ENCODE assay signal across 8 mouse cellular contexts in genomic region chr9:58275115-58275774, GRCm38 (mm10). TPM values are rescaled to one million over a fixed set of nuclear protein-coding genes. Genes with fewer than 3 reads are reported as not detected.
DNase-seq lines count a peak whose midpoint lies in the region; ATAC-seq and TF ChIP-seq lines count a peak whose summit lies in the region.

No protein-coding gene starts in this region.

- no peak overlapping the region for H3K9ac ChIP-seq in midbrain, embryonic 14.5 days (replicated peaks; ENCODE audit: low read length)
- no peak overlapping the region for H3K9ac ChIP-seq in midbrain, embryonic 16.5 days (ENCODE audit: low read depth, low read length)
- H3K9ac ChIP-seq in forebrain, embryonic 14.5 days (ENCODE audit: low read length): no peak overlapping the region
- peak overlapping the region; percentile 11 for H3K9ac ChIP-seq in intestine, embryonic 16.5 days (ENCODE audit: low read depth, low read length)
- peak overlapping the region; percentile 51; the same call in 1 of the 2 replicates for H3K9ac ChIP-seq in stomach, embryonic 16.5 days (ENCODE audit: low read length)

- H3K4me3 ChIP-seq in midbrain, embryonic 14.5 days (replicated peaks; ENCODE audit: low read depth, low read length): no peak overlapping the region
- H3K4me3 ChIP-seq in midbrain, embryonic 16.5 days (ENCODE audit: low read depth, low read length): no peak overlapping the region
- no peak overlapping the region for H3K4me3 ChIP-seq in forebrain, embryonic 14.5 days (ENCODE audit: low read depth, low read length)
- H3K4me3 ChIP-seq in intestine, embryonic 16.5 days (ENCODE audit: low read length): no peak overlapping the region
- peak overlapping the region; percentile 10 for H3K4me3 ChIP-seq in lung, adult 2 months (replicated peaks; ENCODE audit: extremely low read depth, low read depth, low read length)
- no peak overlapping the region for H3K4me3 ChIP-seq in stomach, embryonic 16.5 days (replicated peaks; ENCODE audit: low read length)

- H3K4me1 ChIP-seq in midbrain, embryonic 14.5 days (ENCODE audit: control insufficient read depth, insufficient read depth, low read length): no peaks in the 10 kb centered on the region
- H3K4me1 ChIP-seq in midbrain, embryonic 16.5 days (ENCODE audit: control insufficient read depth, insufficient read depth, low read length): peaks cover under 1% of the 10 kb centered on the region; the same call in 1 of the 2 replicates
- H3K4me1 ChIP-seq in forebrain, embryonic 14.5 days (ENCODE audit: control insufficient read depth, insufficient read depth, low read length): no peaks in the 10 kb centered on the region
- peaks cover 14% of the 10 kb centered on the region for H3K4me1 ChIP-seq in intestine, embryonic 16.5 days (ENCODE audit: control insufficient read depth, insufficient read depth, low read length)
- peaks cover 12% of the 10 kb centered on the region for H3K4me1 ChIP-seq in lung, adult 2 months (ENCODE audit: control insufficient read depth, insufficient read depth, low read length)
- peaks cover 16% of the 10 kb centered on the region for H3K4me1 ChIP-seq in stomach, embryonic 16.5 days (ENCODE audit: control insufficient read depth, insufficient read depth, low read length)

- peak; percentile 35; the same call in 1 of the 2 replicates for TF ChIP-seq POLR2A in lung, adult 2 months (IDR thresholded peaks at IDR 0.05; ENCODE audit: borderline replicate concordance, extremely low read depth, low read depth, low read length)

- no peak for TF ChIP-seq CTCF in lung, adult 2 months (IDR thresholded peaks at IDR 0.05; ENCODE audit: insufficient read depth, low read length)

- H3K9me3 ChIP-seq in midbrain, embryonic 14.5 days (ENCODE audit: control insufficient read depth, low read length): no peaks in the 10 kb centered on the region
- H3K9me3 ChIP-seq in midbrain, embryonic 16.5 days (replicated peaks; ENCODE audit: control insufficient read depth, low read length, poor library complexity, severe bottlenecking): no peaks in the 10 kb centered on the region
- no peaks in the 10 kb centered on the region for H3K9me3 ChIP-seq in forebrain, embryonic 14.5 days (replicated peaks; ENCODE audit: control insufficient read depth, low read length)
- H3K9me3 ChIP-seq in intestine, embryonic 16.5 days (ENCODE audit: control insufficient read depth, low read length): no peaks in the 10 kb centered on the region
- no peaks in the 10 kb centered on the region for H3K9me3 ChIP-seq in stomach, embryonic 16.5 days (replicated peaks; ENCODE audit: control insufficient read depth, low read length)

- 47% methylated on average over 8 of the region's 8 CpGs for WGBS in midbrain, embryonic 14.5 days
- WGBS in midbrain, embryonic 16.5 days: 46% methylated on average over 8 of the region's 8 CpGs
- WGBS in forebrain, embryonic 14.5 days: 49% methylated on average over 8 of the region's 8 CpGs
- WGBS in intestine, embryonic 16.5 days: 34% methylated on average over 8 of the region's 8 CpGs
- WGBS in lung, adult 2 months: 2% methylated on average over 8 of the region's 8 CpGs
- 18% methylated on average over 8 of the region's 8 CpGs for WGBS in stomach, embryonic 16.5 days

- H3K27ac ChIP-seq in midbrain, embryonic 14.5 days (replicated peaks; ENCODE audit: low read depth, low read length): no peak overlapping the region
- no peak overlapping the region for H3K27ac ChIP-seq in midbrain, embryonic 16.5 days (ENCODE audit: low read length)
- H3K27ac ChIP-seq in forebrain, embryonic 14.5 days (ENCODE audit: low read depth, low read length): no peak overlapping the region
- H3K27ac ChIP-seq in intestine, embryonic 16.5 days (ENCODE audit: low read length): peak overlapping the region; percentile 65
- peak overlapping the region; percentile 83 for H3K27ac ChIP-seq in stomach, embryonic 16.5 days (ENCODE audit: low read length)

- DNase-seq in midbrain, embryonic 14.5 days: peak; percentile 19
- DNase-seq in adrenal gland, postnatal 14 days: peak; percentile 75
- DNase-seq in forebrain, embryonic 14.5 days (ENCODE audit: low spot score): peak; percentile 45
- peak; percentile 43 for DNase-seq in lung, adult 2 months
- DNase-seq in layer of hippocampus, postnatal 36 days: no peak

- no peaks in the 10 kb centered on the region for H3K27me3 ChIP-seq in midbrain, embryonic 14.5 days (ENCODE audit: control insufficient read depth, insufficient read depth, low read length)
- H3K27me3 ChIP-seq in midbrain, embryonic 16.5 days (ENCODE audit: control insufficient read depth, insufficient read depth, low read depth, low read length): no peaks in the 10 kb centered on the region
- no peaks in the 10 kb centered on the region for H3K27me3 ChIP-seq in forebrain, embryonic 14.5 days (replicated peaks; ENCODE audit: control insufficient read depth, insufficient read depth, low read length)
- H3K27me3 ChIP-seq in intestine, embryonic 16.5 days (replicated peaks; ENCODE audit: control insufficient read depth, insufficient read depth, low read length): no peaks in the 10 kb centered on the region
- no peaks in the 10 kb centered on the region for H3K27me3 ChIP-seq in stomach, embryonic 16.5 days (ENCODE audit: control insufficient read depth, insufficient read depth, low read length)

- no peaks in the 10 kb centered on the region for H3K36me3 ChIP-seq in midbrain, embryonic 14.5 days (ENCODE audit: control insufficient read depth, insufficient read depth, low read length)
- H3K36me3 ChIP-seq in midbrain, embryonic 16.5 days (ENCODE audit: control insufficient read depth, insufficient read depth, low read length): no peaks in the 10 kb centered on the region
- no peaks in the 10 kb centered on the region for H3K36me3 ChIP-seq in forebrain, embryonic 14.5 days (ENCODE audit: control insufficient read depth, insufficient read depth, low read length)
- H3K36me3 ChIP-seq in intestine, embryonic 16.5 days (ENCODE audit: control insufficient read depth, insufficient read depth, low read length): no peaks in the 10 kb centered on the region
- H3K36me3 ChIP-seq in stomach, embryonic 16.5 days (ENCODE audit: control insufficient read depth, insufficient read depth, low read length): no peaks in the 10 kb centered on the region

- H3K4me2 ChIP-seq in midbrain, embryonic 14.5 days (ENCODE audit: low read length): no peak overlapping the region
- no peak overlapping the region for H3K4me2 ChIP-seq in midbrain, embryonic 16.5 days (ENCODE audit: low read length)
- no peak overlapping the region for H3K4me2 ChIP-seq in forebrain, embryonic 14.5 days (ENCODE audit: low read length)
- H3K4me2 ChIP-seq in intestine, embryonic 16.5 days (ENCODE audit: low read depth, low read length): no peak overlapping the region
- H3K4me2 ChIP-seq in stomach, embryonic 16.5 days (ENCODE audit: low read depth, low read length): peak overlapping the region; percentile 31

- ATAC-seq in midbrain, embryonic 14.5 days (ENCODE audit: low FRiP score, low TSS enrichment): no peak
- no peak for ATAC-seq in midbrain, embryonic 16.5 days
- no peak for ATAC-seq in forebrain, embryonic 14.5 days
- ATAC-seq in intestine, embryonic 16.5 days: peak; percentile 67
- ATAC-seq in stomach, embryonic 16.5 days (ENCODE audit: insufficient read depth, low FRiP score): peak; percentile 87

RNA-seq across cellular contexts. Expression of gene Stoml1, which starts 22.3 kb away (rescaled TPM):
- 96.4 and 115 TPM in 2 replicates for polyA plus RNA-seq in midbrain, embryonic 14.5 days (2014; fragmentation: Nextera tagmentation; extraction: Ambion mirVana)
- 134 and 144 TPM in 2 replicates for polyA plus RNA-seq in midbrain, embryonic 16.5 days (2015; fragmentation: Nextera tagmentation; extraction: Ambion mirVana)
- 13.4 and 18.8 TPM in 2 replicates for total RNA-seq in adrenal gland, postnatal 14 days (2021)
- polyA plus RNA-seq in forebrain, embryonic 14.5 days (2014; fragmentation: Nextera tagmentation; extraction: Ambion mirVana): 75.1 and 81.1 TPM in 2 replicates
- polyA plus RNA-seq in intestine, embryonic 16.5 days (2015; fragmentation: Nextera tagmentation; extraction: Ambion mirVana): 21.1 and 22.4 TPM in 2 replicates
- polyA plus RNA-seq in lung, adult 2 months (2012; rRNA removed): 38.8 and 52.2 TPM in 2 replicates
- 23.7 and 26.0 TPM in 2 replicates for polyA plus RNA-seq in stomach, embryonic 16.5 days (2015; fragmentation: Nextera tagmentation; extraction: Ambion mirVana)
- total RNA-seq in layer of hippocampus, postnatal 36 days (2021): 10 to 100 TPM; 71.3 to 79.0 TPM

RNA-seq across cellular contexts. Expression of gene Pml, which starts 25.7 kb away (rescaled TPM):
- polyA plus RNA-seq in midbrain, embryonic 14.5 days (2014; fragmentation: Nextera tagmentation; extraction: Ambion mirVana): 3.8 and 3.9 TPM in 2 replicates
- 3.5 and 3.9 TPM in 2 replicates for polyA plus RNA-seq in midbrain, embryonic 16.5 days (2015; fragmentation: Nextera tagmentation; extraction: Ambion mirVana)
- 21.4 and 26.8 TPM in 2 replicates for total RNA-seq in adrenal gland, postnatal 14 days (2021)
- 5.3 and 6.0 TPM in 2 replicates for polyA plus RNA-seq in forebrain, embryonic 14.5 days (2014; fragmentation: Nextera tagmentation; extraction: Ambion mirVana)
- 12.4 and 13.7 TPM in 2 replicates for polyA plus RNA-seq in intestine, embryonic 16.5 days (2015; fragmentation: Nextera tagmentation; extraction: Ambion mirVana)
- 24.0 and 29.6 TPM in 2 replicates for polyA plus RNA-seq in lung, adult 2 months (2012; rRNA removed)
- 17.9 and 19.0 TPM in 2 replicates for polyA plus RNA-seq in stomach, embryonic 16.5 days (2015; fragmentation: Nextera tagmentation; extraction: Ambion mirVana)
- total RNA-seq in layer of hippocampus, postnatal 36 days (2021): 10 to 100 TPM; 12.8 to 15.4 TPM

RNA-seq across cellular contexts. Expression of gene Loxl1, which starts 37.7 kb away (rescaled TPM):
- 2.7 and 5.6 TPM in 2 replicates for polyA plus RNA-seq in midbrain, embryonic 14.5 days (2014; fragmentation: Nextera tagmentation; extraction: Ambion mirVana)
- 4.8 and 5.1 TPM in 2 replicates for polyA plus RNA-seq in midbrain, embryonic 16.5 days (2015; fragmentation: Nextera tagmentation; extraction: Ambion mirVana)
- 29.8 and 32.9 TPM in 2 replicates for total RNA-seq in adrenal gland, postnatal 14 days (2021)
- polyA plus RNA-seq in forebrain, embryonic 14.5 days (2014; fragmentation: Nextera tagmentation; extraction: Ambion mirVana): 9.2 and 11.1 TPM in 2 replicates
- 19.1 and 24.5 TPM in 2 replicates for polyA plus RNA-seq in intestine, embryonic 16.5 days (2015; fragmentation: Nextera tagmentation; extraction: Ambion mirVana)
- polyA plus RNA-seq in lung, adult 2 months (2012; rRNA removed): 231 and 235 TPM in 2 replicates
- 31.0 and 33.4 TPM in 2 replicates for polyA plus RNA-seq in stomach, embryonic 16.5 days (2015; fragmentation: Nextera tagmentation; extraction: Ambion mirVana)
- 1 to 10 TPM; 3.5 to 3.9 TPM for total RNA-seq in layer of hippocampus, postnatal 36 days (2021)

Comparison
In these comparisons a context has a peak if more than half of its experiments do, and no peak if none do; other contexts are left out.
1. ATAC-seq: peak in intestine, embryonic 16.5 days (single experiment) and stomach, embryonic 16.5 days (single experiment); none in midbrain, embryonic 14.5 days (single experiment), midbrain, embryonic 16.5 days (single experiment) and forebrain, embryonic 14.5 days (single experiment).
2. DNase-seq: peak in midbrain, embryonic 14.5 days (single experiment), adrenal gland, postnatal 14 days (single experiment), forebrain, embryonic 14.5 days (single experiment) and lung, adult 2 months (single experiment); none in layer of hippocampus, postnatal 36 days (0 of 2).
3. H3K27ac ChIP-seq: peak in intestine, embryonic 16.5 days (single experiment) and stomach, embryonic 16.5 days (single experiment); none in midbrain, embryonic 14.5 days (single experiment), midbrain, embryonic 16.5 days (single experiment) and forebrain, embryonic 14.5 days (single experiment).
4. H3K9ac ChIP-seq: peak in intestine, embryonic 16.5 days (single experiment) and stomach, embryonic 16.5 days (single experiment); none in midbrain, embryonic 14.5 days (single experiment), midbrain, embryonic 16.5 days (single experiment) and forebrain, embryonic 14.5 days (single experiment).